Mouse (Mus musculus) neural tube, embryonic 12.5 days (tissue): ENCODE measurements around the gene Odf2l. TPM values are rescaled to one million over a fixed set of nuclear protein-coding genes. Genes with fewer than 3 reads are reported as not detected.
A peak's percentile ranks its signal among the peaks of the same experiment; 100 is the strongest.

Source experiments
- ATAC-seq: fragments of 200-750 bp; cut with Nextera tagmentation; 2 replicates; pipeline ENCODE4 v1.8.0; 2017; ENCODE audit warnings: low read depth, mild to moderate bottlenecking, moderate TSS enrichment, moderate library complexity; ENCODE audit not compliant: low FRiP score
- H3K27ac ChIP-seq: fragments of 300-500 bp; sonication (generic); 2 replicates; pipeline ENCODE4 v1.5.1; 2016
- H3K27me3 ChIP-seq: fragments of 300-500 bp; sonication (generic); replicated peaks from 2 replicates; pipeline ENCODE4 v1.6.1; 2016; ENCODE audit warnings: mild to moderate bottlenecking
- H3K36me3 ChIP-seq: fragments of 300-500 bp; sonication (generic); 2 replicates; pipeline ENCODE4 v1.6.1; 2016; ENCODE audit warnings: mild to moderate bottlenecking
- H3K4me1 ChIP-seq: fragments of 300-500 bp; sonication (generic); 2 replicates; pipeline ENCODE4 v1.6.1; 2016
- H3K4me2 ChIP-seq: fragments of 300-500 bp; sonication (generic); replicated peaks from 2 replicates; pipeline ENCODE4 v1.6.1; 2016; ENCODE audit warnings: mild to moderate bottlenecking
- H3K4me3 ChIP-seq: fragments of 300-500 bp; sonication (generic); 2 replicates; pipeline ENCODE4 v1.5.1; 2016
- H3K9ac ChIP-seq: fragments of 300-500 bp; sonication (generic); 2 replicates; pipeline ENCODE4 v1.6.1; 2016; ENCODE audit warnings: mild to moderate bottlenecking
- H3K9me3 ChIP-seq: fragments of 300-500 bp; sonication (generic); 2 replicates; pipeline ENCODE4 v1.6.1; 2016; ENCODE audit warnings: mild to moderate bottlenecking
- WGBS: fragments of 180-500 bp; shearing (Covaris S2); methylation state at CpG from one replicate; pipeline ENCODE4 v1.1.7; 2016; 5-methylcytosine and 5-hydroxymethylcytosine counted together
- polyA plus RNA-seq: library from polyadenylated mRNA; unstranded; fragments of >200 nt; fragmentation: Nextera tagmentation; extraction: Ambion mirVana; gene quantifications from 2 replicates; pipeline ENCODE4 v1.2.1, GENCODE M21; 2016

Odf2l gene
- polyA plus RNA-seq: 21.6 and 25.1 TPM in 2 replicates

- under 1% methylated on average over 57 of the region's 57 CpGs for WGBS
- H3K9me3 ChIP-seq: no peaks in the 10 kb centered on the region
- peak within 1 kb of the TSS; percentile 80 for H3K4me3 ChIP-seq
- H3K27ac ChIP-seq: peak within 1 kb of the TSS; percentile 91
- H3K4me2 ChIP-seq: peak within 1 kb of the TSS; percentile 77
- peak; percentile 99 for ATAC-seq
- H3K36me3 ChIP-seq: no peaks in the 10 kb centered on the region
- H3K9ac ChIP-seq: peak within 1 kb of the TSS; percentile 81
- peaks cover 16% of the 10 kb centered on the region for H3K4me1 ChIP-seq
- H3K27me3 ChIP-seq: no peaks in the 10 kb centered on the region
These were observed at the start of gene Odf2l for GRCm38 (mm10) chr3:145118254-145119001. Gene Odf2l (plus strand): TSS chr3:145118588.

DNA sequence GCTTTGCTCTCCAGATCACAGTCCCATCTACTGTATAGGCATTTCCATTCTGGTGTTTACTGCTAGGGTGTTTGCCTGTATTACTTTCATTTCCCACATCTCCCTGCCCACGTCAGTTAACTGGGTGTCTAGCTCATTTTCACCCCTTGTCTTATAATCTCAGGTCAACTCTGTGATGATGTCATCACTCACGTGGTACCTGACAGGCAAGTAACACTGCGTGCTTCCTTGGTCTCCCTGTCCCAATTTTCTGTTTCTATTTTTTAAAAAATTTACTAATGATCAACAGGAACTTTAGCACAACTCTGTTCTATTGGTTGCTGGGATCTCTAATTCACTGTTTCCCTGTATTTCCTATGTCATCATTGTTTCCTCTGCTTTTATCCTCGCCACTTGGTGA lies 49.4 kb upstream of the Odf2l start:
- Histone ChIP-seq H3K9ac (no peak overlapping the region), H3K4me2 (no peak overlapping the region), H3K9me3 (no peaks in the 10 kb centered on the region), H3K4me1 (no peaks in the 10 kb centered on the region), H3K4me3 (no peak overlapping the region), H3K27me3 (no peaks in the 10 kb centered on the region), H3K27ac (no peak overlapping the region), H3K36me3 (no peaks in the 10 kb centered on the region)
- ATAC-seq: no peak
- 88% methylated on average over 4 of the region's 4 CpGs for WGBS

- no peak overlapping the region for H3K4me3 ChIP-seq
- H3K27me3 ChIP-seq: no peaks in the 10 kb centered on the region
- WGBS: 92% methylated on average over 3 of the region's 3 CpGs
- no peak overlapping the region for H3K4me2 ChIP-seq
- no peak for ATAC-seq
- H3K4me1 ChIP-seq: no peaks in the 10 kb centered on the region
- H3K9ac ChIP-seq: no peak overlapping the region
- no peak overlapping the region for H3K27ac ChIP-seq
- no peaks in the 10 kb centered on the region for H3K36me3 ChIP-seq
- H3K9me3 ChIP-seq: no peaks in the 10 kb centered on the region
These were observed 46.0 kb upstream of the Odf2l start for GRCm38 (mm10) chr3:145072339-145072738.

GRCm38 (mm10) chr3:145078405-145078804 lies 40.0 kb upstream of the Odf2l start:
- Histone ChIP-seq H3K9me3 (no peaks in the 10 kb centered on the region), H3K4me2 (no peak overlapping the region), H3K4me1 (no peaks in the 10 kb centered on the region), H3K27me3 (no peaks in the 10 kb centered on the region), H3K9ac (no peak overlapping the region), H3K27ac (no peak overlapping the region), H3K4me3 (no peak overlapping the region), H3K36me3 (no peaks in the 10 kb centered on the region)
- ATAC-seq: no peak
- 86% methylated on average over 6 of the region's 6 CpGs for WGBS

GRCm38 (mm10) chr3:145080904-145081303 lies 37.5 kb upstream of the Odf2l start:
- Histone ChIP-seq H3K9ac (no peak overlapping the region), H3K4me1 (no peaks in the 10 kb centered on the region), H3K27me3 (no peaks in the 10 kb centered on the region), H3K4me2 (no peak overlapping the region), H3K36me3 (no peaks in the 10 kb centered on the region), H3K9me3 (no peaks in the 10 kb centered on the region), H3K4me3 (no peak overlapping the region), H3K27ac (no peak overlapping the region)
- 77% methylated on average over 8 of the region's 8 CpGs for WGBS
- ATAC-seq: no peak

GRCm38 (mm10) chr3:145083081-145083480 lies 35.3 kb upstream of the Odf2l start:
- 92% methylated on average over 1 of the region's 1 CpGs for WGBS
- Histone ChIP-seq H3K4me1 (no peaks in the 10 kb centered on the region), H3K27me3 (no peaks in the 10 kb centered on the region), H3K36me3 (no peaks in the 10 kb centered on the region), H3K27ac (no peak overlapping the region), H3K9ac (no peak overlapping the region), H3K4me3 (no peak overlapping the region), H3K4me2 (no peak overlapping the region), H3K9me3 (no peaks in the 10 kb centered on the region)
- no peak for ATAC-seq

GRCm38 (mm10) chr3:145086180-145086579 lies 32.2 kb upstream of the Odf2l start:
- ATAC-seq: no peak
- Histone ChIP-seq H3K4me1 (no peaks in the 10 kb centered on the region), H3K27ac (no peak overlapping the region), H3K36me3 (no peaks in the 10 kb centered on the region), H3K4me3 (no peak overlapping the region), H3K27me3 (no peaks in the 10 kb centered on the region), H3K9ac (no peak overlapping the region), H3K4me2 (no peak overlapping the region), H3K9me3 (no peaks in the 10 kb centered on the region)
- 93% methylated on average over 14 of the region's 14 CpGs for WGBS

- H3K9me3 ChIP-seq: no peaks in the 10 kb centered on the region
- no peaks in the 10 kb centered on the region for H3K36me3 ChIP-seq
- no peak overlapping the region for H3K4me2 ChIP-seq
- H3K4me3 ChIP-seq: no peak overlapping the region
- H3K9ac ChIP-seq: no peak overlapping the region
- H3K4me1 ChIP-seq: no peaks in the 10 kb centered on the region
- no peak overlapping the region for H3K27ac ChIP-seq
- H3K27me3 ChIP-seq: no peaks in the 10 kb centered on the region
- no peak for ATAC-seq
- WGBS: 83% methylated on average over 8 of the region's 8 CpGs
These were observed 30.4 kb upstream of the Odf2l start for GRCm38 (mm10) chr3:145087857-145088598.

DNA sequence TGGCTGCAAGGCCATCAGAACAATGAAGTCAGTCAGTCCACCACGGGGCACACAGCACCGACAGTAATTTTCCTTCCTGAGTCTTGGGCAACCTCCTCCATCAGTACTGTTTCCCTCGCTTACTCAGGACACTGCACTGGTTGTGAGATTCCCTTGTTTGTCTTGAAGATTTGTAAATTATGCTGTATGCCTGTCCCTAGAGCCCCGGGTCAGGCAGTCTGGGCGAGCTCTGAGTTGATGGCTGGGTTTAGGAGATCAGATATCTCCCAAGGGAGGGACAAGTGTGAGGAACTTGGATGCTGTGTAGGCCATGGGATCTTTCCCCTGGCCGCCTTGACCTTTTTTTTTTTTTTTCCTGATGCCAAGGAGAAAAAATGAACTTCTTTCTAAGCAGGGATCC lies 19.1 kb upstream of the Odf2l start, which contains the start of gene Clca2:
Clca2 (minus strand) TSS at position 153 of the 400 bp plus-strand sequence.
- Histone ChIP-seq H3K36me3 (no peaks in the 10 kb centered on the region), H3K4me2 (no peak within 1 kb of the TSS), H3K4me1 (no peaks in the 10 kb centered on the region), H3K27ac (no peak within 1 kb of the TSS), H3K9ac (no peak within 1 kb of the TSS), H3K9me3 (no peaks in the 10 kb centered on the region), H3K27me3 (no peaks in the 10 kb centered on the region), H3K4me3 (no peak within 1 kb of the TSS)
- no peak for ATAC-seq
- WGBS: 77% methylated on average over 6 of the region's 6 CpGs

DNA sequence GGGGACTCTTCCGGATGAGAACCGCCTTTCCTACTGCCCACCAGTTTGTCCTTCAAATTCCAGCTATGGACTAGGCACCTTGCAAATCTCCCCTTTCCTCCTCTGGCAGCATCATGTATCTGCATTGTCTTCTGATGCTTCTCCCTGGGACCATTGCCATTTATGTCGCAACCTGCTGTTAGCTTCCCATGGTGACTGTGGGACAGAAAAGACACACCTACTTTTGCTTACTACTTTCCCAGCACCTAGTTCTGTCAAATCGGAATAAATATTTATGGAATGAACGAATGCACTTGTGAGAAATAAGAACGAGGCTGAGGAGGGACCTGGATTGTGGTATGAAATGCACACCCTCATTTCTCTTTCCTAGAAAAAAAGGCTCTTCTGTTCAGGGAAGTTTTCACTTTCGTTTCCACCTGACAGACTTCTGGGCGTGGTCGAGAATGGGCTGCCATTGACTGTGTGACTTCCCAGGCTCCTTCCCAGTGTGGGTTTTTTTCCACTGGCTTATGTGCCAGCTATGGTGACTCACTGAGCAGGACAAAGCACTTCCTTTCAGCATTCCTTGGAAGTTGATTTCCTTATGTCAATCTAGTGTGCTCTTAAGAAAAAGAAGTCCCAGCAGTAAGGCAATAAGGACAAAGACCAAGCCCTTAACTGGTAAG lies 16.4 kb upstream of the Odf2l start:
- Histone ChIP-seq H3K36me3 (no peaks in the 10 kb centered on the region), H3K4me2 (no peak overlapping the region), H3K4me1 (no peaks in the 10 kb centered on the region), H3K4me3 (no peak overlapping the region), H3K27ac (no peak overlapping the region), H3K27me3 (no peaks in the 10 kb centered on the region), H3K9ac (no peak overlapping the region), H3K9me3 (no peaks in the 10 kb centered on the region)
- 86% methylated on average over 9 of the region's 9 CpGs for WGBS
- ATAC-seq: no peak

DNA sequence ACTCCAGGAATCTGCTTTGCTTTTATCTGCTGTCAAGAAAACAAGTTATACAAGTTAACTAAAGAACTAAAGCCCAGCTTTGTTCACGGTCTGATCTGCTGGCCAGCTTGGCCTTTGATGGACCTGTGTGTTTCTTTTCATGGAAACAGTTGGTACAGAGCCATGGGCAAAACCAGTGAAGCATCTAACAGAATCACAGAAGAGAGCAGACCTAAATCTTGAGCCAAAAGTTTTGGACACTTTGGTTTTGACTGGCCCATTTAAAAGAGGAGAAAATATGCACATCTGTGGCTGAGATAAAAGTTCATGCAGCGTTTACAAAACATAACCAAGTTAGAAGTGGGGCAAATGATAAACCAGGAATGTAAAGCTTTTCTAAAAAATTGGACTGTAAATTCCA lies 15.1 kb upstream of the Odf2l start:
- no peak overlapping the region for H3K4me3 ChIP-seq
- H3K27ac ChIP-seq: no peak overlapping the region
- no peak overlapping the region for H3K9ac ChIP-seq
- no peaks in the 10 kb centered on the region for H3K36me3 ChIP-seq
- H3K9me3 ChIP-seq: no peaks in the 10 kb centered on the region
- no peak for ATAC-seq
- no peaks in the 10 kb centered on the region for H3K4me1 ChIP-seq
- no peak overlapping the region for H3K4me2 ChIP-seq
- WGBS: 86% methylated on average over 2 of the region's 2 CpGs
- H3K27me3 ChIP-seq: no peaks in the 10 kb centered on the region

DNA sequence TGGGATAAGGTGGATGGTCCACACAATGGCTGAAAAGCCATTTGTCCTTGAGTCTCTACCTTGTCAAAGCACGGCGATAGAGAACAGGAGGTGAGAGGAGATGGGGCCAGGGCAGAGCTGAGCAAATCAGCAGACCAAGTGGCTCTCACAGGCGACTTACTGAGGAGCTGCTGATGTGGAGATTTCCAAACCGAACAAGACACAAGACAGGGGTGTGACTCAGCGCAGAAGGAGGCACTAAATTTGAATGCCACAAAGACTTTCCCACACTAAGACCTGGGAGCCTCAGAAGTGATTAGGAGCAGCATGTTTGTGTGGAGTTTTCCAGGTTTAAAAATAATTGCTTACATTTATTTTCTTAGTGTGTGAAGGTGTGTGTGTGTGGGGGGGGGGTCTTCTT lies 14.6 kb upstream of the Odf2l start:
- H3K36me3 ChIP-seq: no peaks in the 10 kb centered on the region
- no peaks in the 10 kb centered on the region for H3K27me3 ChIP-seq
- no peak overlapping the region for H3K4me2 ChIP-seq
- H3K4me1 ChIP-seq: no peaks in the 10 kb centered on the region
- no peak for ATAC-seq
- WGBS: 76% methylated on average over 5 of the region's 5 CpGs
- H3K9me3 ChIP-seq: no peaks in the 10 kb centered on the region
- H3K27ac ChIP-seq: no peak overlapping the region
- no peak overlapping the region for H3K9ac ChIP-seq
- H3K4me3 ChIP-seq: no peak overlapping the region
